Mouse (Mus musculus) urinary bladder, postnatal 25 days (tissue): ENCODE data around the gene Slc7a11.

ENCODE experiments used
- DNase-seq: peaks from one replicate; pipeline ENCODE4 v3.0.0; 2022; ENCODE audit warnings: low spot score

Gene Slc7a11

GRCm38 (mm10) chr3:50405915-50406314 lies 37.5 kb downstream of the Slc7a11 start:
- no peak for DNase-seq

GRCm38 (mm10) chr3:50388786-50389185 lies 54.6 kb downstream of the Slc7a11 start:
- DNase-seq = no peak

GRCm38 (mm10) chr3:50388288-50388687 lies 55.1 kb downstream of the Slc7a11 start:
- DNase-seq = no peak

GRCm38 (mm10) chr3:50387280-50387679 lies 56.1 kb downstream of the Slc7a11 start:
- no peak for DNase-seq

GRCm38 (mm10) chr3:50386561-50387221 lies 56.7 kb downstream of the Slc7a11 start:
- no peak for DNase-seq

- DNase-seq = no peak
Measured at GRCm38 (mm10) chr3:50386066-50386465, 57.3 kb downstream of the Slc7a11 start.

GRCm38 (mm10) chr3:50382729-50383128 lies 60.7 kb downstream of the Slc7a11 start:
- DNase-seq = no peak

GRCm38 (mm10) chr3:50381861-50382693 lies 61.3 kb downstream of the Slc7a11 start:
- DNase-seq = no peak

- peak; percentile 78 for DNase-seq
Measured at GRCm38 (mm10) chr3:50381160-50381860, 62.1 kb downstream of the Slc7a11 start.

- no peak for DNase-seq
Measured at GRCm38 (mm10) chr3:50379942-50380341, 63.5 kb downstream of the Slc7a11 start.

GRCm38 (mm10) chr3:50375477-50375876 lies 67.9 kb downstream of the Slc7a11 start:
- DNase-seq = no peak

- DNase-seq = no peak
Measured at GRCm38 (mm10) chr3:50369791-50370190, 73.6 kb downstream of the Slc7a11 start.

GRCm38 (mm10) chr3:50367175-50367574 lies 76.2 kb downstream of the Slc7a11 start:
- DNase-seq = no peak

- DNase-seq = no peak
Measured at GRCm38 (mm10) chr3:50363659-50364058, 79.8 kb downstream of the Slc7a11 start.

GRCm38 (mm10) chr3:50347081-50347480 lies 96.3 kb downstream of the Slc7a11 start:
- DNase-seq = no peak

GRCm38 (mm10) chr3:50344411-50344810 lies 99.0 kb downstream of the Slc7a11 start:
- DNase-seq = no peak

- no peak for DNase-seq
Measured at GRCm38 (mm10) chr3:50324524-50324923, 118.9 kb downstream of the Slc7a11 start.

GRCm38 (mm10) chr3:50323881-50324280 lies 119.5 kb downstream of the Slc7a11 start:
- no peak for DNase-seq

GRCm38 (mm10) chr3:50320862-50321261 lies 122.6 kb downstream of the Slc7a11 start:
- DNase-seq = no peak

GRCm38 (mm10) chr3:50318074-50318473 lies 125.3 kb downstream of the Slc7a11 start:
- no peak for DNase-seq

- no peak for DNase-seq
Measured at GRCm38 (mm10) chr3:50313816-50314215, 129.6 kb downstream of the Slc7a11 start.
